Mouse (Mus musculus): ENCODE data around the gene Nxn. TPM values are rescaled to one million over a fixed set of nuclear protein-coding genes. Genes with fewer than 3 reads are reported as not detected.

The Nxn gene
- polyA plus RNA-seq, 1 experiment from 2014 or later = 11.9 TPM

DNA sequence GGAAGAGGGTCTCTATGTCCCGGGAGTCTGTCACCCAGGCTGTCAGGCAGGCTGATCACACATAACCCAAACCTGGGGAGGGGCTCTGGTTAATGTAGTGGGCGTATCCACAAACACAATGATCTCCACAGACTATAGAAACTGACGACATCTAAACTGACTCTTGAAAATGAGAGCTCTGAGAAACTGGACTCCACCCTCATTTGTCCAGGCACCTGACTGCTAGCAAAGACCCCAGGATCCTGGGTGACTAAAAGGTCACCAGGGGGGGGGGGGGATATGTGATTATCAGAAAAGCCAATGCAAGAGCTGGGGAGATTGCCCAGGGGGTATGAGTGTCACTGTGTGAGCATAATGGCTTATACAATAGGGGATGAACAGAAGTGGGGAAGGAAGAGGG is 13.2 kb downstream of the Nxn start:
- Histone ChIP-seq H3K36me3 (ENCODE audit: insufficient read depth, low read length) (no peaks in the 10 kb centered on the region), H3K9me3 (ENCODE audit: low read length) (no peaks in the 10 kb centered on the region), H3K27me3 (replicated peaks; ENCODE audit: insufficient read depth, low read length) (no peaks in the 10 kb centered on the region), H3K4me3 (ENCODE audit: low read depth, low read length) (no peak overlapping the region), H3K27ac (ENCODE audit: low read length) (no peak overlapping the region), H3K4me2 (replicated peaks; ENCODE audit: low read depth, low read length) (no peak overlapping the region), H3K9ac (replicated peaks; ENCODE audit: low read depth) (no peak overlapping the region), H3K4me1 (ENCODE audit: insufficient read depth, low read depth, low read length) (no peaks in the 10 kb centered on the region)
- DNase-seq (ENCODE audit: low spot score) (no peak), ATAC-seq (no peak)
- WGBS = 56% methylated on average over 3 of the region's 3 CpGs
- TF ChIP-seq EP300 (IDR thresholded peaks at IDR 0.05) (no peak), CTCF (IDR thresholded peaks at IDR 0.05) (no peak)

DNA sequence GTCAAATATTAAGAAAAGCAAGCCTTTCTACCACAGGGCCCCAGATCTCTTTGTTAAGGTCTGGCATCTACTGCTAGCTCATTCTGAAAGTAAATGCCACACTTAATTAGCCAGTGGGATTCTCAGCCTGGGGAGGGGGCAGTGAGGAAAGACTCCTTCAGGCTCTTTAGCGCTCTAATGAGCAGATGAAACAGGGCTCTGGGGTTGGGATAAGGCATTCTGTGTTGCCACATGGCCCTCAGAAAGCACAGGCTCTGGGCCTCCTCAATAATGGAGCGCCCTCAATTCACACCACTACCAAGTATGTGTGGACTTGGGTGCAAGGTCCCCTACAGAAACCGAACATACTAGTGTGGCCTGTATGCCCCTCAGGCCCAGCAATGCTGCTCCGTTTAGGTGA is 13.9 kb downstream of the Nxn start:
- no peak overlapping the region for H3K27ac ChIP-seq (ENCODE audit: low read length)

DNA sequence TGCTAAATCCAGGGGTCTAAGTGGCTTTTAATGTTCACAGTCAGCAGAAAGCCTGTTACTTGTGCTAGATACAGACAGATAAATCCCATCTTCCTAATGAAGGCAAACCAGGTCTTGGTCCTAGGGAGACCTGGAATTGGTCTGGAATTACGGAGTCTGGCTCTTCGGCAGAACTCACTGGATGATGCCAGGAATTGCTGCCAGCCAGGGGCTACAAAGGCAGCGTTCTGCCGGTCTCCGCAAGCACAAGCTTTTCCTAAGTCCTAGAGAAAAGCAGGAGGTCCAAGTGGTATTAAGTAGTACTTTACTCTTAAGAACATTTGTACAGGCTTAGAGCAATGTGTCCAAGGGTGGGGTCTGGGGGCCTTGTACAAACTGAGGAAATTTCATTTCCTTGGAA is 14.6 kb downstream of the Nxn start:
- Histone ChIP-seq H3K4me1 (ENCODE audit: insufficient read depth, low read depth, low read length) (no peaks in the 10 kb centered on the region), H3K27ac (ENCODE audit: low read length) (no peak overlapping the region), H3K36me3 (ENCODE audit: insufficient read depth, low read length) (no peaks in the 10 kb centered on the region), H3K4me2 (replicated peaks; ENCODE audit: low read depth, low read length) (no peak overlapping the region), H3K9ac (replicated peaks; ENCODE audit: low read depth) (no peak overlapping the region), H3K4me3 (ENCODE audit: low read depth, low read length) (no peak overlapping the region), H3K9me3 (ENCODE audit: low read length) (no peaks in the 10 kb centered on the region), H3K27me3 (replicated peaks; ENCODE audit: insufficient read depth, low read length) (no peaks in the 10 kb centered on the region)
- WGBS = 46% methylated on average over 5 of the region's 5 CpGs
- peak; percentile 49 for DNase-seq (ENCODE audit: low spot score)
- peak; percentile 28; the same call in 1 of the 2 replicates for ATAC-seq
- TF ChIP-seq EP300 (IDR thresholded peaks at IDR 0.05) = no peak
- no peak for TF ChIP-seq CTCF (IDR thresholded peaks at IDR 0.05)

More for the DNA sequence above, 13.9 kb downstream of the Nxn start:
- ATAC-seq (no peak), DNase-seq (ENCODE audit: low spot score) (no peak)
- H3K4me1 ChIP-seq (ENCODE audit: insufficient read depth, low read depth, low read length) = no peaks in the 10 kb centered on the region
- no peaks in the 10 kb centered on the region for H3K27me3 ChIP-seq (replicated peaks; ENCODE audit: insufficient read depth, low read length)
- WGBS = 73% methylated on average over 4 of the region's 4 CpGs
- no peak for TF ChIP-seq EP300 (IDR thresholded peaks at IDR 0.05)
- TF ChIP-seq CTCF (IDR thresholded peaks at IDR 0.05) = no peak
- no peak overlapping the region for H3K4me3 ChIP-seq (ENCODE audit: low read depth, low read length)
- no peak overlapping the region for H3K4me2 ChIP-seq (replicated peaks; ENCODE audit: low read depth, low read length)
- no peaks in the 10 kb centered on the region for H3K36me3 ChIP-seq (ENCODE audit: insufficient read depth, low read length)
- no peak overlapping the region for H3K9ac ChIP-seq (replicated peaks; ENCODE audit: low read depth)
- no peaks in the 10 kb centered on the region for H3K9me3 ChIP-seq (ENCODE audit: low read length)

DNA sequence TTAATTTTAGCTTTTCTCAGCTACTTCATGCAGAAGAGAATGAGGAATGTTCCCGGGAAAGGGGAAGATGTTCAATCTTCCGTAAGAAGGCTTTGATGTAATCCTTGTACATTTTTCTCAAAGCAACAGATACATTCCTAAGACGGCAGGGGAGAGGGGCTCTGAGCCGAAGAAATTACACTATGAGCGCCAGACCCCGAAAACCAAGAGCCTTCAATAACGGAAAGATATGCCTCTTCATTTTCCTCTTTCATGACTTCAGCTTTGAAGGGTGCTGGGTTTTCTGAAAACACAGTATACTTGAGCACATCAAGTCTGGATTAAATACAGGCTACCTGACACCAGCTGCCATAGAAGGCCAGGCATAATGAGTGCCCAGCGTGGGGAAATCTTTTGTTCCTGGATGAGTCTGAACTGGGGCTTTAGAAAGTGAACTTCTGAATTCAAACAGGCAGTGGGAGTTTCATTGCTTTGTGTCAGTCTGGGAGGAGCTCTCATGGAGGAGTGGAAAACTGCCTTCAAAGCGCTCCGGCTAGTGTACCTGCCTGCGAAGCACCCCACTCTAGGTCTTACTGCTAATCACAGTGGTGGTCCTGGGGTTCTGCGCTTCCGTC is 16.1 kb downstream of the Nxn start:
- H3K4me3 ChIP-seq (ENCODE audit: low read depth, low read length) = no peak overlapping the region
- TF ChIP-seq CTCF (IDR thresholded peaks at IDR 0.05) = no peak
- no peak for TF ChIP-seq EP300 (IDR thresholded peaks at IDR 0.05)
- H3K27me3 ChIP-seq (replicated peaks; ENCODE audit: insufficient read depth, low read length) = no peaks in the 10 kb centered on the region
- no peaks in the 10 kb centered on the region for H3K9me3 ChIP-seq (ENCODE audit: low read length)
- DNase-seq (ENCODE audit: low spot score) (no peak), ATAC-seq (no peak)
- no peak overlapping the region for H3K9ac ChIP-seq (replicated peaks; ENCODE audit: low read depth)
- H3K36me3 ChIP-seq (ENCODE audit: insufficient read depth, low read length) = no peaks in the 10 kb centered on the region
- WGBS = 74% methylated on average over 13 of the region's 13 CpGs
- H3K27ac ChIP-seq (ENCODE audit: low read length) = no peak overlapping the region
- no peaks in the 10 kb centered on the region for H3K4me1 ChIP-seq (ENCODE audit: insufficient read depth, low read depth, low read length)
- no peak overlapping the region for H3K4me2 ChIP-seq (replicated peaks; ENCODE audit: low read depth, low read length)

DNA sequence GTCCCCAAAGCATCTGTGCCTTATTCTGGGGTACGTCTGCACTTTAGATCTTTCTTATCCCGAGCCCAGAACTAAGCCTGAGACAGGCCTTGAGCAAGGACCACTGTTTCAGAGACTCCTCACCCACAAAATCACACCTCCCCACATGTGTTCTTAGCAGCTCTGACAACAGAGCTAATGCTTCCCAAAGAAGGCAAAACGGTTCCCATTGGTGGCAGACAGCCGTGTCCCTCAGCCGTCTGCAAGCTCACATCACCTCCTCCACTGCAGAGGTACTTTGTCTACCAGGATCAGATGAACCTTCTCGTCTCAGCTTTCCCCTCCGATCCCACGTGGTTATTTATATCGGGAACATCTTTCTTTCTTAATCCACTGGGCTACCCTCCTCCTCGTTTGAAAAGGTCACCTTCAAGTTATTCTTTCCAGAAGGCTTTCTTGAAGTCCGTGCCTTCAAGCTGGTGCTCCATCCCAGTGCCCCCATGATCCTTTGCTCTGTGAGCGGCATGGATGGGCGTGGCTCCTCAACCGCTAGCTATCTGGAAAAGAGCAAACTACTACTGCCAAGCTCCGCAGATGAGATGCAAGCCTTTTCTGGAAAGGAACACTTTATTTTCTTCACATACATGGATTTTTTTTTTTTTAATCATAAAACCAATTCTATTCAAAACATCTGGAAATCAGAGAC is 17.6 kb downstream of the Nxn start:
- TF ChIP-seq EP300 (IDR thresholded peaks at IDR 0.05) (no peak), CTCF (IDR thresholded peaks at IDR 0.05) (no peak)
- no peak for DNase-seq (ENCODE audit: low spot score)
- Histone ChIP-seq H3K27me3 (replicated peaks; ENCODE audit: insufficient read depth, low read length) (no peaks in the 10 kb centered on the region), H3K4me1 (ENCODE audit: insufficient read depth, low read depth, low read length) (no peaks in the 10 kb centered on the region), H3K36me3 (ENCODE audit: insufficient read depth, low read length) (no peaks in the 10 kb centered on the region), H3K9me3 (ENCODE audit: low read length) (no peaks in the 10 kb centered on the region), H3K4me3 (ENCODE audit: low read depth, low read length) (no peak overlapping the region), H3K9ac (replicated peaks; ENCODE audit: low read depth) (no peak overlapping the region), H3K27ac (ENCODE audit: low read length) (no peak overlapping the region), H3K4me2 (replicated peaks; ENCODE audit: low read depth, low read length) (no peak overlapping the region)
- ATAC-seq = no peak
- WGBS = 80% methylated on average over 15 of the region's 15 CpGs

DNA sequence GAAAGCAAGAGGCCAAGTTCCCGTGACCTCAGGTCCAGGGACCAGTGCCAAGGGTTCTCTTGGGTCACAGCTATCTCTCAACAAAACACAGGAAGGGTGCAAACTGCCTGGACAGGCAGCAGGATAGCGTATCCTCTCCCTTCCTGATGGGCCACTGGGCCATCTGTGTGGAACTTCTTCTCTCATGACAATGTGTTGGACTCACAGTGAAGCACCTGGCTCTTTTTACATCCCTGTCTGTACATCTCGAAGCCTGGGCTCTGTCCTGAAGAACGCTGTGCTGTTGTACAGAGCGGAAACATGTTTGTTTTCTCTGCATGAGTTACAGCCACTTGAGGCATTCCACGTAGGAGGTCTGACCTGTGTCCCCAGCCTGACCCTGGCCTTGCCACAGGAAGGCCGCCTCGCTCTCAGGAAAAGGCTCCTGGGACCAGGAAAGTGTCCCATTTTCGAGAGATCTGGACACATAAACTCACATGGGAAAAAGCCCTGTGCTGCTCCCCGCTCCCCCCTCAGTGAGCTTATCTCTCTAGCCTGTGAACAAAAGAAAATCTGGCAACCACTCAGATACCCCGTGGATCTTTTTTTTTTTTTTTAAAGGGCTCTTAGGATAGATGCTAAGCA is 18.9 kb downstream of the Nxn start:
- Histone ChIP-seq H3K4me3 (ENCODE audit: low read depth, low read length) (no peak overlapping the region), H3K4me2 (replicated peaks; ENCODE audit: low read depth, low read length) (no peak overlapping the region), H3K9ac (replicated peaks; ENCODE audit: low read depth) (no peak overlapping the region), H3K27ac (ENCODE audit: low read length) (no peak overlapping the region), H3K36me3 (ENCODE audit: insufficient read depth, low read length) (no peaks in the 10 kb centered on the region), H3K9me3 (ENCODE audit: low read length) (no peaks in the 10 kb centered on the region), H3K27me3 (replicated peaks; ENCODE audit: insufficient read depth, low read length) (no peaks in the 10 kb centered on the region), H3K4me1 (ENCODE audit: insufficient read depth, low read depth, low read length) (no peaks in the 10 kb centered on the region; the same call in 1 of the 2 replicates)
- 32% methylated on average over 11 of the region's 11 CpGs for WGBS
- TF ChIP-seq EP300 (IDR thresholded peaks at IDR 0.05) (no peak), CTCF (IDR thresholded peaks at IDR 0.05) (no peak)
- ATAC-seq (no peak; the same call in 1 of the 2 replicates), DNase-seq (ENCODE audit: low spot score) (no peak)

Measured in lung, postnatal 0 days (tissue).